Mouse (Mus musculus): ENCODE results near the gene Ap3m1.

DNA sequence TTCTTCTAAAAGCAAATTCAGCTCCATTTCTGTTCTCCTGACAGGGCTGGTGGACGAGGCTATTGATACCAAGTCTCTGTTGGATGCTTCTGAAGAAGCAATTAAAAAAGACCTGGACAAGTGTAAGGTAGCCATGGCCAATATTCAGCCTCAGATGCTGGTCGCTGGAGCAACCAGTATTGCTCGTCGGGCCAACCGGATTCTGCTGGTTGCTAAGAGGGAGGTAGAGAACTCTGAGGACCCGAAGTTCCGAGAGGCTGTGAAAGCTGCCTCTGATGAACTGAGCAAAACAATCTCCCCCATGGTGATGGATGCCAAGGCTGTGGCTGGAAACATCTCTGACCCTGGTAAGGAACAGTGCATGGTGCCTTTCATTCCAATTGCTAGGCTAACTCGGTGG is 31.9 kb downstream of the Ap3m1 start:
- TF ChIP-seq CHD2 (IDR thresholded peaks at IDR 0.05; ENCODE audit: low read depth, low read length) (no peak), MAFK (IDR thresholded peaks at IDR 0.05; ENCODE audit: insufficient read depth, low read depth, low read length) (no peak), ZC3H11A (IDR thresholded peaks at IDR 0.05; ENCODE audit: borderline replicate concordance, low read depth, low read length) (no peak), HCFC1 (IDR thresholded peaks at IDR 0.05; ENCODE audit: borderline replicate concordance, insufficient read depth, low read length) (no peak), ZNF384 (IDR thresholded peaks at IDR 0.05; ENCODE audit: low read depth, low read length) (no peak)
